Mouse (Mus musculus): ENCODE results near the gene Cd2ap. TPM values are rescaled to one million over a fixed set of nuclear protein-coding genes. Genes with fewer than 3 reads are reported as not detected.

Gene Cd2ap
- polyA plus RNA-seq, 1 experiment from 2014 or later: 12.7 TPM

GRCm38 (mm10) chr17:42882873-42883272 lies 6.4 kb upstream of the Cd2ap start:
- H3K9me3 ChIP-seq (ENCODE audit: control insufficient read depth, low read length): no peaks in the 10 kb centered on the region
- no peak overlapping the region for H3K9ac ChIP-seq (ENCODE audit: low read length)
- no peak for ATAC-seq (ENCODE audit: insufficient read depth, low FRiP score, low TSS enrichment)
- H3K27me3 ChIP-seq (ENCODE audit: control insufficient read depth, insufficient read depth, low read length): no peaks in the 10 kb centered on the region
- H3K36me3 ChIP-seq (ENCODE audit: control insufficient read depth, insufficient read depth, low read length): no peaks in the 10 kb centered on the region
- DNase-seq (ENCODE audit: low spot score): no peak
- 77% methylated on average over 1 of the region's 1 CpGs for WGBS
- H3K27ac ChIP-seq (ENCODE audit: low read depth, low read length): no peak overlapping the region
- no peak overlapping the region for H3K4me2 ChIP-seq (ENCODE audit: low read depth)
- H3K4me1 ChIP-seq (ENCODE audit: control insufficient read depth, insufficient read depth, low read length): no peaks in the 10 kb centered on the region
- H3K4me3 ChIP-seq (ENCODE audit: low read depth, low read length): no peak overlapping the region

- Histone ChIP-seq H3K9me3 (ENCODE audit: control insufficient read depth, low read length) (no peaks in the 10 kb centered on the region), H3K4me3 (ENCODE audit: low read depth, low read length) (peak overlapping the region; percentile 80), H3K27ac (ENCODE audit: low read depth, low read length) (no peak overlapping the region; the same call in 1 of the 2 replicates), H3K4me2 (ENCODE audit: low read depth) (peak overlapping the region; percentile 77), H3K36me3 (ENCODE audit: control insufficient read depth, insufficient read depth, low read length) (no peaks in the 10 kb centered on the region), H3K9ac (ENCODE audit: low read length) (peak overlapping the region; percentile 92), H3K4me1 (ENCODE audit: control insufficient read depth, insufficient read depth, low read length) (peaks cover 4% of the 10 kb centered on the region; the same call in 1 of the 2 replicates), H3K27me3 (ENCODE audit: control insufficient read depth, insufficient read depth, low read length) (no peaks in the 10 kb centered on the region)
- 40% methylated on average over 13 of the region's 13 CpGs for WGBS
- DNase-seq (ENCODE audit: low spot score) (no peak), ATAC-seq (ENCODE audit: insufficient read depth, low FRiP score, low TSS enrichment) (no peak)
Measured at GRCm38 (mm10) chr17:42876904-42877425, 500 bp upstream of the Cd2ap start.

GRCm38 (mm10) chr17:42875571-42876000 lies 879 bp downstream of the Cd2ap start:
- peak overlapping the region; percentile 92 for H3K9ac ChIP-seq (ENCODE audit: low read length)
- H3K27me3 ChIP-seq (ENCODE audit: control insufficient read depth, insufficient read depth, low read length): no peaks in the 10 kb centered on the region
- no peaks in the 10 kb centered on the region for H3K36me3 ChIP-seq (ENCODE audit: control insufficient read depth, insufficient read depth, low read length)
- DNase-seq (ENCODE audit: low spot score) (peak; percentile 61), ATAC-seq (ENCODE audit: insufficient read depth, low FRiP score, low TSS enrichment) (no peak; the same call in 1 of the 2 replicates)
- peaks cover 4% of the 10 kb centered on the region; the same call in 1 of the 2 replicates for H3K4me1 ChIP-seq (ENCODE audit: control insufficient read depth, insufficient read depth, low read length)
- 0% methylated on average over 17 of the region's 17 CpGs for WGBS
- peak overlapping the region; percentile 77 for H3K4me2 ChIP-seq (ENCODE audit: low read depth)
- H3K9me3 ChIP-seq (ENCODE audit: control insufficient read depth, low read length): no peaks in the 10 kb centered on the region
- H3K4me3 ChIP-seq (ENCODE audit: low read depth, low read length): peak overlapping the region; percentile 80
- no peak overlapping the region; the same call in 1 of the 2 replicates for H3K27ac ChIP-seq (ENCODE audit: low read depth, low read length)

- Histone ChIP-seq H3K9me3 (ENCODE audit: control insufficient read depth, low read length) (no peaks in the 10 kb centered on the region), H3K27ac (ENCODE audit: low read depth, low read length) (no peak overlapping the region), H3K4me2 (ENCODE audit: low read depth) (peak overlapping the region; percentile 77), H3K4me1 (ENCODE audit: control insufficient read depth, insufficient read depth, low read length) (peaks cover 4% of the 10 kb centered on the region; the same call in 1 of the 2 replicates), H3K9ac (ENCODE audit: low read length) (peak overlapping the region; percentile 92), H3K27me3 (ENCODE audit: control insufficient read depth, insufficient read depth, low read length) (no peaks in the 10 kb centered on the region), H3K4me3 (ENCODE audit: low read depth, low read length) (peak overlapping the region; percentile 80), H3K36me3 (ENCODE audit: control insufficient read depth, insufficient read depth, low read length) (no peaks in the 10 kb centered on the region)
- DNase-seq (ENCODE audit: low spot score): peak; percentile 16
- no peak for ATAC-seq (ENCODE audit: insufficient read depth, low FRiP score, low TSS enrichment)
- WGBS: 14% methylated on average over 6 of the region's 6 CpGs
Measured at GRCm38 (mm10) chr17:42875015-42875414, 1.4 kb downstream of the Cd2ap start.

- Histone ChIP-seq H3K27me3 (ENCODE audit: control insufficient read depth, insufficient read depth, low read length) (no peaks in the 10 kb centered on the region), H3K4me2 (ENCODE audit: low read depth) (no peak overlapping the region), H3K4me1 (ENCODE audit: control insufficient read depth, insufficient read depth, low read length) (peaks cover 4% of the 10 kb centered on the region; the same call in 1 of the 2 replicates), H3K9ac (ENCODE audit: low read length) (no peak overlapping the region), H3K4me3 (ENCODE audit: low read depth, low read length) (no peak overlapping the region), H3K9me3 (ENCODE audit: control insufficient read depth, low read length) (no peaks in the 10 kb centered on the region), H3K27ac (ENCODE audit: low read depth, low read length) (no peak overlapping the region), H3K36me3 (ENCODE audit: control insufficient read depth, insufficient read depth, low read length) (no peaks in the 10 kb centered on the region)
- DNase-seq (ENCODE audit: low spot score) (no peak), ATAC-seq (ENCODE audit: insufficient read depth, low FRiP score, low TSS enrichment) (no peak)
Measured at GRCm38 (mm10) chr17:42870465-42870864, 6.0 kb downstream of the Cd2ap start.

GRCm38 (mm10) chr17:42863186-42863585 lies 13.3 kb downstream of the Cd2ap start:
- no peak for DNase-seq (ENCODE audit: low spot score)
- H3K27ac ChIP-seq (ENCODE audit: low read depth, low read length): no peak overlapping the region
- no peak overlapping the region for H3K4me2 ChIP-seq (ENCODE audit: low read depth)
- H3K27me3 ChIP-seq (ENCODE audit: control insufficient read depth, insufficient read depth, low read length): no peaks in the 10 kb centered on the region
- H3K9ac ChIP-seq (ENCODE audit: low read length): no peak overlapping the region
- H3K9me3 ChIP-seq (ENCODE audit: control insufficient read depth, low read length): no peaks in the 10 kb centered on the region
- no peak for ATAC-seq (ENCODE audit: insufficient read depth, low FRiP score, low TSS enrichment)
- no peaks in the 10 kb centered on the region for H3K4me1 ChIP-seq (ENCODE audit: control insufficient read depth, insufficient read depth, low read length)
- H3K4me3 ChIP-seq (ENCODE audit: low read depth, low read length): no peak overlapping the region
- 96% methylated on average over 3 of the region's 3 CpGs for WGBS
- no peaks in the 10 kb centered on the region for H3K36me3 ChIP-seq (ENCODE audit: control insufficient read depth, insufficient read depth, low read length)

- no peak overlapping the region for H3K4me3 ChIP-seq (ENCODE audit: low read depth, low read length)
- 93% methylated on average over 1 of the region's 1 CpGs for WGBS
- DNase-seq (ENCODE audit: low spot score) (no peak), ATAC-seq (ENCODE audit: insufficient read depth, low FRiP score, low TSS enrichment) (no peak)
- H3K4me2 ChIP-seq (ENCODE audit: low read depth): no peak overlapping the region
- H3K9ac ChIP-seq (ENCODE audit: low read length): no peak overlapping the region
- H3K4me1 ChIP-seq (ENCODE audit: control insufficient read depth, insufficient read depth, low read length): no peaks in the 10 kb centered on the region
- no peaks in the 10 kb centered on the region for H3K36me3 ChIP-seq (ENCODE audit: control insufficient read depth, insufficient read depth, low read length)
- H3K27ac ChIP-seq (ENCODE audit: low read depth, low read length): no peak overlapping the region
- no peaks in the 10 kb centered on the region for H3K9me3 ChIP-seq (ENCODE audit: control insufficient read depth, low read length)
- no peaks in the 10 kb centered on the region for H3K27me3 ChIP-seq (ENCODE audit: control insufficient read depth, insufficient read depth, low read length)
Measured at GRCm38 (mm10) chr17:42860370-42860769, 16.1 kb downstream of the Cd2ap start.

- ATAC-seq (ENCODE audit: insufficient read depth, low FRiP score, low TSS enrichment): no peak
- Histone ChIP-seq H3K4me1 (ENCODE audit: control insufficient read depth, insufficient read depth, low read length) (no peaks in the 10 kb centered on the region), H3K9me3 (ENCODE audit: control insufficient read depth, low read length) (no peaks in the 10 kb centered on the region), H3K4me3 (ENCODE audit: low read depth, low read length) (no peak overlapping the region), H3K27me3 (ENCODE audit: control insufficient read depth, insufficient read depth, low read length) (no peaks in the 10 kb centered on the region), H3K9ac (ENCODE audit: low read length) (no peak overlapping the region), H3K4me2 (ENCODE audit: low read depth) (no peak overlapping the region), H3K27ac (ENCODE audit: low read depth, low read length) (no peak overlapping the region), H3K36me3 (ENCODE audit: control insufficient read depth, insufficient read depth, low read length) (no peaks in the 10 kb centered on the region)
- WGBS: 90% methylated on average over 3 of the region's 3 CpGs
- DNase-seq (ENCODE audit: low spot score): no peak
Measured at GRCm38 (mm10) chr17:42857506-42857905, 19.0 kb downstream of the Cd2ap start.

GRCm38 (mm10) chr17:42847108-42847507 lies 29.4 kb downstream of the Cd2ap start:
- H3K36me3 ChIP-seq (ENCODE audit: control insufficient read depth, insufficient read depth, low read length): no peaks in the 10 kb centered on the region
- 81% methylated on average over 2 of the region's 2 CpGs for WGBS
- no peak for ATAC-seq (ENCODE audit: insufficient read depth, low FRiP score, low TSS enrichment)

More at GRCm38 (mm10) chr17:42847108-42847507, 29.4 kb downstream of the Cd2ap start:
- Histone ChIP-seq H3K4me1 (ENCODE audit: control insufficient read depth, insufficient read depth, low read length) (no peaks in the 10 kb centered on the region), H3K27ac (ENCODE audit: low read depth, low read length) (no peak overlapping the region), H3K4me2 (ENCODE audit: low read depth) (no peak overlapping the region), H3K9me3 (ENCODE audit: control insufficient read depth, low read length) (no peaks in the 10 kb centered on the region), H3K4me3 (ENCODE audit: low read depth, low read length) (no peak overlapping the region), H3K9ac (ENCODE audit: low read length) (no peak overlapping the region), H3K27me3 (ENCODE audit: control insufficient read depth, insufficient read depth, low read length) (no peaks in the 10 kb centered on the region)
- no peak for DNase-seq (ENCODE audit: low spot score)

Measured in neural tube, embryonic 11.5 days (tissue).